Comparison of ENCODE assay signal across 13 mouse cellular contexts in the genomic region with DNA sequence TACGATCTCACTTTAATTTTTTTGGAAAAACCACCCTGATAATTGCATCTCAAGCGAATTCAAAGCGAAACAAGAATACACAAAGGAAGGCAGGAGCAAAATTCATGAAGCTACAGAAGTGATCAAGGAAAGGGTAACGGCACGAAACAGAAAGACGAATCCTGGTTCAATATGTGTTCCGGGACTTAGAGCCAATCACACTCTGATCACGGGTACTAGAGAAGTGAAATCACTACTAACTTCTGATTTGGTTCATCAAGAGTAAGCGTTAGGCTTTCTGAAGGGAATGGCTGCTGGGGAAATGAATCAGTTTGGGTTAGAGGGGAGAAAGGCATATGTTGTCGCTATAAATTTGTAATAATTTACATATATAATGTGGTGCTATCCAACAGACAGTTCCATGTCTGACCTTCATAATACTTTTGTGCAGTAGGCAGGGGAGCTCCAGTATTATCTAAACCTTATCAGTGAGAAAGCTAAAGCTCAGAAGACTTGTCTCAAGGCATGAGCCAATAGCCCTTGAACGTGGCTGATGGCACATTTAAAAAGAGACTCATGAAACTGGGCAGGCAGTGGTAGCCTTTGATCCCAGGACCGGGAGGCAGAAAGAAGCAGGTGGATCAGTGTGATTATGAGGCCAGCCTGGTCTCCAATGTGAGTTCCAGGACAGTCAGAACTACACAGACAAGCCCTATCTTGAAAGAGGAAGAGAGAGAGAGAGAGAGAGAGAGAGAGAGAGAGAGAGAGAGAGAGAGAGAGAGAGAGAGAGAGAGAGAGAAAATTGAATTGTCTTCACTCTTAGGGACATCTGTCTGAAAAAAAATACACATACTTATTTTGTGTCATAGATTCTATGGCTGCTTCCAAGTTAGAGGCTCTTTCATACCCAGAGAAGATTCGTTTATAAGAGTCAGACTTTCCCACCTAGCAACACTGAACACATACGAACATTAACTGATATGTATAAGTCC. TPM values are rescaled to one million over a fixed set of nuclear protein-coding genes. Genes with fewer than 3 reads are reported as not detected.
DNase-seq lines count a peak whose midpoint lies in the region; ATAC-seq and TF ChIP-seq lines count a peak whose summit lies in the region.
"Had no signal": no experiment of that assay in that cellular context is flagged by ENCODE, and none has a peak within 500 bp of the region (broad histone marks: within the 10 kb centered on the region; RNA-seq: fewer than 3 reads in every experiment).

No protein-coding gene starts in this region.

- H3K4me1 ChIP-seq in kidney, adult 2 months (ENCODE audit: control insufficient read depth, insufficient read depth, low read length) = peaks cover 3% of the 10 kb centered on the region; the same call in 1 of the 2 replicates
- peaks cover 45% of the 10 kb centered on the region for H3K4me1 ChIP-seq in liver, embryonic 11.5 days (replicated peaks; ENCODE audit: control insufficient read depth, insufficient read depth, low read length)
- peaks cover 12% of the 10 kb centered on the region; the same call in 1 of the 2 replicates for H3K4me1 ChIP-seq in stomach, embryonic 16.5 days (ENCODE audit: control insufficient read depth, insufficient read depth, low read length)
- H3K4me1 ChIP-seq: hindbrain, embryonic 10.5 days; midbrain, embryonic 15.5 days had no signal

- H3K27ac ChIP-seq in kidney, adult 2 months (ENCODE audit: insufficient read depth, low read depth, low read length) = peak overlapping the region; percentile 86; the same call in 1 of the 2 replicates
- peak overlapping the region; percentile 89 for H3K27ac ChIP-seq in liver, embryonic 11.5 days (ENCODE audit: low read depth, low read length)
- peak overlapping the region; percentile 33; the same call in 1 of the 2 replicates for H3K27ac ChIP-seq in stomach, embryonic 16.5 days (ENCODE audit: low read length)
- H3K27ac ChIP-seq: hindbrain, embryonic 10.5 days; limb, embryonic 13.5 days; midbrain, embryonic 15.5 days had no signal

- peak overlapping the region; percentile 63 for H3K4me2 ChIP-seq in liver, embryonic 11.5 days
- no peak overlapping the region for H3K4me2 ChIP-seq in stomach, embryonic 16.5 days (ENCODE audit: low read depth, low read length)
- H3K4me2 ChIP-seq: limb, embryonic 13.5 days; midbrain, embryonic 15.5 days had no signal

- H3K9ac ChIP-seq in liver, embryonic 11.5 days (ENCODE audit: low read depth, low read length) = peak overlapping the region; percentile 61
- H3K9ac ChIP-seq in stomach, embryonic 16.5 days (ENCODE audit: low read length) = no peak overlapping the region
- H3K9ac ChIP-seq: limb, embryonic 13.5 days; midbrain, embryonic 15.5 days had no signal

- no peak for TF ChIP-seq POLR2A in kidney, adult 2 months (IDR thresholded peaks at IDR 0.05; ENCODE audit: low read depth, low read length)

- H3K4me3 ChIP-seq in kidney, adult 2 months (ENCODE audit: insufficient read depth, low read depth, low read length) = no peak overlapping the region
- H3K4me3 ChIP-seq in liver, embryonic 11.5 days (ENCODE audit: low read depth, low read length) = peak overlapping the region; percentile 8
- H3K4me3 ChIP-seq in stomach, embryonic 16.5 days (replicated peaks; ENCODE audit: low read length) = no peak overlapping the region
- H3K4me3 ChIP-seq: hindbrain, embryonic 10.5 days; limb, embryonic 13.5 days; midbrain, embryonic 15.5 days had no signal

- DNase-seq in kidney, adult 2 months = no peak
- DNase-seq in kidney, adult 18-20 months = no peak
- peak; percentile 52 for DNase-seq in c-Kit-positive CD71-positive TER-119-positive erythroid progenitor cells, embryonic 14.5 days (ENCODE audit: low spot score)
- DNase-seq in liver, embryonic 11.5 days (ENCODE audit: low spot score) = no peak
- DNase-seq in embryo, embryonic 11 days = no peak
- no peak for DNase-seq in urinary bladder, adult 2 months (ENCODE audit: low spot score)
- DNase-seq: cerebellum, adult 9-10 months; lung, postnatal 14 days had no signal

- WGBS in kidney, adult 2 months = 87% methylated on average over 14 of the region's 14 CpGs
- WGBS in liver, embryonic 11.5 days = 71% methylated on average over 14 of the region's 14 CpGs
- 85% methylated on average over 14 of the region's 14 CpGs for WGBS in stomach, embryonic 16.5 days

- no peak for TF ChIP-seq CTCF in kidney, adult 2 months (conservative IDR thresholded peaks at IDR 0.05; ENCODE audit: insufficient read depth, insufficient read length, low read depth, low read length)

- H3K36me3 ChIP-seq in kidney, adult 2 months (ENCODE audit: control insufficient read depth, insufficient read depth, low read length) = no peaks in the 10 kb centered on the region
- H3K36me3 ChIP-seq in liver, embryonic 11.5 days (ENCODE audit: control insufficient read depth, insufficient read depth, low read length) = no peaks in the 10 kb centered on the region
- no peaks in the 10 kb centered on the region for H3K36me3 ChIP-seq in stomach, embryonic 16.5 days (ENCODE audit: control insufficient read depth, insufficient read depth, low read length)
- H3K36me3 ChIP-seq: midbrain, embryonic 15.5 days had no signal

- no peaks in the 10 kb centered on the region for H3K9me3 ChIP-seq in liver, embryonic 11.5 days (ENCODE audit: control insufficient read depth, low read length)
- no peaks in the 10 kb centered on the region for H3K9me3 ChIP-seq in stomach, embryonic 16.5 days (replicated peaks; ENCODE audit: control insufficient read depth, low read length)
- H3K9me3 ChIP-seq: hindbrain, embryonic 10.5 days; limb, embryonic 13.5 days; midbrain, embryonic 15.5 days had no signal

- ATAC-seq in liver, embryonic 11.5 days (replicated peaks; ENCODE audit: low FRiP score) = peak; percentile 58
- ATAC-seq in stomach, embryonic 16.5 days (ENCODE audit: insufficient read depth, low FRiP score) = no peak
- ATAC-seq: activated CD4-positive, CD25-positive, alpha-beta regulatory T cell, adult 4 months; midbrain, embryonic 15.5 days had no signal

- no peaks in the 10 kb centered on the region for H3K27me3 ChIP-seq in kidney, adult 2 months (replicated peaks; ENCODE audit: control insufficient read depth, insufficient read depth, low read length)
- H3K27me3 ChIP-seq in liver, embryonic 11.5 days (replicated peaks; ENCODE audit: control insufficient read depth, insufficient read depth, low read length) = no peaks in the 10 kb centered on the region
- no peaks in the 10 kb centered on the region for H3K27me3 ChIP-seq in stomach, embryonic 16.5 days (ENCODE audit: control insufficient read depth, insufficient read depth, low read length)
- H3K27me3 ChIP-seq: limb, embryonic 13.5 days; midbrain, embryonic 15.5 days had no signal

RNA-seq across cellular contexts. Expression of a gene that starts 34.0 kb away (rescaled TPM):
- 5.3 and 5.5 TPM in 2 replicates for polyA plus RNA-seq in kidney, adult 2 months (2012; rRNA removed)
- polyA plus RNA-seq in liver, embryonic 11.5 days (2014; fragmentation: Nextera tagmentation; extraction: Ambion mirVana) = 6.7 and 7.1 TPM in 2 replicates
- polyA plus RNA-seq in stomach, embryonic 16.5 days (2015; fragmentation: Nextera tagmentation; extraction: Ambion mirVana) = 8.7 and 9.2 TPM in 2 replicates
- polyA plus RNA-seq in urinary bladder, adult 2 months (2012; rRNA removed) = 6.3 and 6.6 TPM in 2 replicates

Comparison
In these comparisons a context has a peak if more than half of its experiments do, and no peak if none do; other contexts are left out.
1. H3K27ac ChIP-seq: peak in every context shown above with its lines; median percentile 89 in liver, embryonic 11.5 days; 86 in kidney, adult 2 months; 33 in stomach, embryonic 16.5 days.